In genomic region chr15:79395281-79395680, GRCm38 (mm10) we compare ENCODE assay signal across 15 mouse cellular contexts. TPM values are rescaled to one million over a fixed set of nuclear protein-coding genes. Genes with fewer than 3 reads are reported as not detected.
DNase-seq lines count a peak whose midpoint lies in the region; ATAC-seq and TF ChIP-seq lines count a peak whose summit lies in the region.
"Had no signal": no experiment of that assay in that cellular context is flagged by ENCODE, and none has a peak within 500 bp of the region (broad histone marks: within the 10 kb centered on the region; RNA-seq: fewer than 3 reads in every experiment).

No protein-coding gene starts in this region.

- WGBS in heart, embryonic 14.5 days, result 61% methylated on average over 6 of the region's 6 CpGs
- WGBS in lung, adult 2 months, result 42% methylated on average over 6 of the region's 6 CpGs
- WGBS in heart, embryonic 16.5 days, result 62% methylated on average over 6 of the region's 6 CpGs
- WGBS in limb, embryonic 13.5 days, result 71% methylated on average over 6 of the region's 6 CpGs

- no peak for TF ChIP-seq CTCF in lung, adult 2 months (IDR thresholded peaks at IDR 0.05; ENCODE audit: insufficient read depth, low read length)

- no peak for ATAC-seq in heart, embryonic 14.5 days (ENCODE audit: insufficient number of reproducible peaks, insufficient read depth, low FRiP score, low read depth)
- no peak for ATAC-seq in heart, embryonic 16.5 days (replicated peaks; ENCODE audit: extremely low read depth, insufficient read depth, low FRiP score)
- ATAC-seq in limb, embryonic 13.5 days (ENCODE audit: low FRiP score, low read depth), result no peak
- ATAC-seq in activated CD4-positive, CD25-positive, alpha-beta regulatory T cell, adult 4 months, result no peak
- ATAC-seq: Patski had no signal

- no peak overlapping the region for H3K4me3 ChIP-seq in heart, embryonic 14.5 days (ENCODE audit: control insufficient read depth in 1 of 2, insufficient read depth in 1 of 2, low read depth in 1 of 2, low read length in 2 of 2)
- peak overlapping the region; percentile 57 for H3K4me3 ChIP-seq in lung, adult 2 months (replicated peaks; ENCODE audit: extremely low read depth, low read depth, low read length)
- no peak overlapping the region for H3K4me3 ChIP-seq in heart, embryonic 16.5 days (ENCODE audit: low read length)
- no peak overlapping the region for H3K4me3 ChIP-seq in limb, embryonic 13.5 days
- H3K4me3 ChIP-seq: stomach, embryonic 15.5 days had no signal

- peak overlapping the region; percentile 26; the same call in 1 of the 2 replicates for H3K9ac ChIP-seq in heart, embryonic 14.5 days (ENCODE audit: low read length)
- no peak overlapping the region for H3K9ac ChIP-seq in heart, embryonic 16.5 days (ENCODE audit: low read length)
- 0 out of 2 replicates have a peak overlapping the region, but pooled peaks have one; percentile 3 for H3K9ac ChIP-seq in limb, embryonic 13.5 days
- H3K9ac ChIP-seq: stomach, embryonic 15.5 days had no signal

- peaks cover 15% of the 10 kb centered on the region; the same call in 1 of the 2 replicates for H3K36me3 ChIP-seq in heart, embryonic 14.5 days (ENCODE audit: control insufficient read depth, insufficient read depth, low read length)
- H3K36me3 ChIP-seq in heart, embryonic 16.5 days (ENCODE audit: control insufficient read depth, insufficient read depth), result peaks cover 4% of the 10 kb centered on the region
- peaks cover 23% of the 10 kb centered on the region for H3K36me3 ChIP-seq in limb, embryonic 13.5 days
- H3K36me3 ChIP-seq: stomach, embryonic 15.5 days had no signal

- H3K4me2 ChIP-seq in heart, embryonic 14.5 days (ENCODE audit: low read length), result peak overlapping the region; percentile 47
- H3K4me2 ChIP-seq in heart, embryonic 16.5 days (ENCODE audit: low read depth, low read length), result peak overlapping the region; percentile 45; the same call in 1 of the 2 replicates
- no peak overlapping the region for H3K4me2 ChIP-seq in limb, embryonic 13.5 days (replicated peaks)
- H3K4me2 ChIP-seq: liver, embryonic 11.5 days; stomach, embryonic 15.5 days had no signal

- no peak overlapping the region for H3K27ac ChIP-seq in heart, embryonic 14.5 days (replicated peaks in 1 of 2; ENCODE audit: control insufficient read depth in 1 of 2, insufficient read depth in 1 of 2, low read depth in 2 of 2, low read length in 2 of 2)
- H3K27ac ChIP-seq in heart, embryonic 16.5 days (ENCODE audit: low read length), result no peak overlapping the region
- no peak overlapping the region for H3K27ac ChIP-seq in limb, embryonic 13.5 days
- H3K27ac ChIP-seq: stomach, embryonic 15.5 days had no signal

- intact Hi-C loops in heart, postnatal 36 days (cut with DNase I), result no loop called here

- TF ChIP-seq POLR2A in lung, adult 2 months (IDR thresholded peaks at IDR 0.05; ENCODE audit: borderline replicate concordance, extremely low read depth, low read depth, low read length), result no peak

- H3K4me1 ChIP-seq in heart, embryonic 14.5 days (ENCODE audit: control insufficient read depth in 2 of 2, insufficient read depth in 2 of 2, low read length in 2 of 2), result peaks cover 66 to 74% of the 10 kb centered on the region in 2 experiments
- H3K4me1 ChIP-seq in lung, adult 2 months (ENCODE audit: control insufficient read depth, insufficient read depth, low read length), result peaks cover 65% of the 10 kb centered on the region
- H3K4me1 ChIP-seq in heart, embryonic 16.5 days (ENCODE audit: control insufficient read depth, insufficient read depth, low read length), result peaks cover 79% of the 10 kb centered on the region
- H3K4me1 ChIP-seq in limb, embryonic 13.5 days, result peaks cover 61% of the 10 kb centered on the region

- no peaks in the 10 kb centered on the region for H3K27me3 ChIP-seq in heart, embryonic 14.5 days (ENCODE audit: control insufficient read depth, insufficient read depth, low read length)
- H3K27me3 ChIP-seq in heart, embryonic 16.5 days (ENCODE audit: control insufficient read depth, insufficient read depth, low read length), result no peaks in the 10 kb centered on the region
- no peaks in the 10 kb centered on the region for H3K27me3 ChIP-seq in limb, embryonic 13.5 days
- H3K27me3 ChIP-seq: megakaryocyte, embryonic 14.5 days; Patski; stomach, embryonic 15.5 days had no signal

- DNase-seq in heart, postnatal 36 days, result no peak
- no peak for DNase-seq in lung, adult 2 months
- no peak for DNase-seq in lung, postnatal 25 days (ENCODE audit: low spot score)
- DNase-seq: adrenal gland, adult 2 months; cerebellum, postnatal 10 days; right cerebral cortex, postnatal 4 days; thymus, postnatal 36 days had no signal

- H3K9me3 ChIP-seq in heart, embryonic 14.5 days (ENCODE audit: control insufficient read depth, low read length), result no peaks in the 10 kb centered on the region
- no peaks in the 10 kb centered on the region for H3K9me3 ChIP-seq in heart, embryonic 16.5 days (replicated peaks; ENCODE audit: control insufficient read depth, low read length)
- no peaks in the 10 kb centered on the region for H3K9me3 ChIP-seq in limb, embryonic 13.5 days
- H3K9me3 ChIP-seq: megakaryocyte, embryonic 14.5 days; stomach, embryonic 15.5 days had no signal

RNA-seq across cellular contexts. Expression of gene Tmem184b, which starts 8.1 kb away (rescaled TPM):
- 56.1 and 60.6 TPM in 2 replicates for polyA plus RNA-seq in heart, embryonic 14.5 days (2014; fragmentation: Nextera tagmentation; extraction: Ambion mirVana)
- 10 to 100 TPM; 37.0 to 43.0 TPM for total RNA-seq in heart, postnatal 36 days (2021)
- polyA plus RNA-seq in lung, adult 2 months (2012; rRNA removed), result 269 and 331 TPM in 2 replicates
- polyA plus RNA-seq in heart, embryonic 16.5 days (2015; fragmentation: Nextera tagmentation; extraction: Ambion mirVana), result 71.7 and 75.2 TPM in 2 replicates
- polyA plus RNA-seq in limb, embryonic 13.5 days (2015; fragmentation: Nextera tagmentation; extraction: Ambion mirVana), result 70.8 and 77.6 TPM in 2 replicates
- polyA plus RNA-seq in activated CD4-positive, CD25-positive, alpha-beta regulatory T cell, adult 4 months (2017; shearing (Covaris generic)), result 10 to 100 TPM in 1 of 2 experiments, 1 to 10 TPM in 1; 9.3 to 18.1 TPM

RNA-seq across cellular contexts. Expression of gene Maff, which starts 48.9 kb away (rescaled TPM):
- polyA plus RNA-seq in heart, embryonic 14.5 days (2014; fragmentation: Nextera tagmentation; extraction: Ambion mirVana), result 2.2 and 3.5 TPM in 2 replicates
- total RNA-seq in heart, postnatal 36 days (2021), result 10 to 100 TPM in 1 of 2 experiments, 1 to 10 TPM in 1; 9.0 to 10.5 TPM
- 12.1 and 21.0 TPM in 2 replicates for polyA plus RNA-seq in lung, adult 2 months (2012; rRNA removed)
- 3.9 and 4.1 TPM in 2 replicates for polyA plus RNA-seq in heart, embryonic 16.5 days (2015; fragmentation: Nextera tagmentation; extraction: Ambion mirVana)
- polyA plus RNA-seq in limb, embryonic 13.5 days (2015; fragmentation: Nextera tagmentation; extraction: Ambion mirVana), result 2.2 and 2.4 TPM in 2 replicates
- 1 to 10 TPM; 1.9 to 3.7 TPM for polyA plus RNA-seq in activated CD4-positive, CD25-positive, alpha-beta regulatory T cell, adult 4 months (2017; shearing (Covaris generic))
